Mouse (Mus musculus) limb, embryonic 14.5 days (tissue): ENCODE measurements at regions not wholly inside any gene's neighbourhood (a gene's known extent, or its start where the extent isn't known, plus 50 kb on each side); places are given as distances from the start of the nearest gene placed in this dataset.

Experiments used
- ATAC-seq: fragments of 200-750 bp; cut with Nextera tagmentation; 2 replicates; pipeline ENCODE4 v1.8.0; 2017; ENCODE audit warnings: low read depth, moderate number of reproducible peaks, moderate TSS enrichment; ENCODE audit not compliant: low FRiP score
- DNase-seq: peaks from one replicate; pipeline ENCODE4 v3.0.0-alpha.2; 2015; ENCODE audit warnings: low spot score
- H3K27ac ChIP-seq: fragments of 300-500 bp; sonication (generic); replicated peaks from 2 replicates; pipeline ENCODE4 v1.5.1; 2014; ENCODE audit warnings: low read depth, mild to moderate bottlenecking, low read length, moderate library complexity, mixed read lengths
- H3K27me3 ChIP-seq: fragments of 300-500 bp; sonication (generic); 2 replicates; pipeline ENCODE4 v1.6.1; 2014; ENCODE audit warnings: low read length, mixed read lengths; ENCODE audit not compliant: control insufficient read depth, insufficient read depth
- H3K36me3 ChIP-seq: fragments of 300-500 bp; sonication (generic); 2 replicates; pipeline ENCODE4 v1.6.1; 2014; ENCODE audit warnings: mild to moderate bottlenecking, low read length, moderate library complexity, mixed read lengths; ENCODE audit not compliant: control insufficient read depth, insufficient read depth
- H3K4me1 ChIP-seq: fragments of 300-500 bp; sonication (generic); 2 replicates; pipeline ENCODE4 v1.6.1; 2014; ENCODE audit warnings: antibody characterized with exemption, low read length, mixed read lengths; ENCODE audit not compliant: control insufficient read depth, insufficient read depth
- H3K4me2 ChIP-seq: fragments of 300-500 bp; sonication (generic); replicated peaks from 2 replicates; pipeline ENCODE4 v1.6.1; 2014; ENCODE audit warnings: low read depth, mild to moderate bottlenecking, low read length, moderate library complexity; ENCODE audit not compliant: severe bottlenecking
- H3K4me3 ChIP-seq: fragments of 300-500 bp; sonication (generic); replicated peaks from 2 replicates; pipeline ENCODE4 v1.5.1; 2014; ENCODE audit warnings: low read length
- H3K9ac ChIP-seq: fragments of 300-500 bp; sonication (generic); 2 replicates; pipeline ENCODE4 v1.6.1; 2014; ENCODE audit warnings: mild to moderate bottlenecking, low read depth, low read length, moderate library complexity; ENCODE audit not compliant: severe bottlenecking
- H3K9me3 ChIP-seq: fragments of 300-500 bp; sonication (generic); 2 replicates; pipeline ENCODE4 v1.6.1; 2016; ENCODE audit warnings: low read length; ENCODE audit not compliant: control insufficient read depth
- POLR2A ChIP-seq: fragments of 200-500 bp; IDR thresholded peaks from 2 replicates; pipeline ENCODE4 v1.8.0; 2012; ENCODE audit warnings: inconsistent platforms, mild to moderate bottlenecking, moderate library complexity, borderline replicate concordance; ENCODE audit not compliant: insufficient read depth, insufficient read length; ENCODE audit errors: extremely low read depth
- WGBS: fragments of 180-500 bp; shearing (Covaris S2); extraction: QIAGEN DNeasy Blood & Tissue Kit; methylation state at CpG from one replicate; pipeline ENCODE4 v1.1.7; 2014; 5-methylcytosine and 5-hydroxymethylcytosine counted together

DNA sequence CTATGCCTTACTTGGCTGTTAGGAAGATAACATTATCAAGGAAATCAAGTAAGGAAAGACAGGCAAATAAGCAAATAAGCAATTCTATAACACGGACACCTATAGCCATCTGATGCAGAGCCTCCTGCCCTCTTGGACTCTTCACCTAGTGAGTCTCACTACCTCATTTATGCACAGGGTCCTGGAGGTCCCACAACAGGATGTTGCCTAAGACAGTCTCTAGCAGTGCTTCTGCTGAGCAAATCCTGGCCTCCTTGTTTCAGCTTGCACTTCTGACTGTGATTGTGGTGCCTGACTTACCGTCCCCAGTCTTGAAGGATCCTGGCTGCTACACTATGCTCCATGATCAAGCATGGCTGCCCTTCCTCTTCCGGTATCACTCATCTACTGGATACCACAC is 518.5 kb upstream of the Arid1b start:
- no peak overlapping the region for H3K4me3 ChIP-seq
- WGBS = 94% methylated on average over 3 of the region's 3 CpGs
- no peak overlapping the region for H3K9ac ChIP-seq
- H3K27ac ChIP-seq = no peak overlapping the region
- no peaks in the 10 kb centered on the region for H3K36me3 ChIP-seq
- no peak for DNase-seq
- no peaks in the 10 kb centered on the region for H3K9me3 ChIP-seq
- ATAC-seq = no peak
- TF ChIP-seq POLR2A = no peak
- H3K4me2 ChIP-seq = no peak overlapping the region
- no peaks in the 10 kb centered on the region for H3K27me3 ChIP-seq
- no peaks in the 10 kb centered on the region for H3K4me1 ChIP-seq

DNA sequence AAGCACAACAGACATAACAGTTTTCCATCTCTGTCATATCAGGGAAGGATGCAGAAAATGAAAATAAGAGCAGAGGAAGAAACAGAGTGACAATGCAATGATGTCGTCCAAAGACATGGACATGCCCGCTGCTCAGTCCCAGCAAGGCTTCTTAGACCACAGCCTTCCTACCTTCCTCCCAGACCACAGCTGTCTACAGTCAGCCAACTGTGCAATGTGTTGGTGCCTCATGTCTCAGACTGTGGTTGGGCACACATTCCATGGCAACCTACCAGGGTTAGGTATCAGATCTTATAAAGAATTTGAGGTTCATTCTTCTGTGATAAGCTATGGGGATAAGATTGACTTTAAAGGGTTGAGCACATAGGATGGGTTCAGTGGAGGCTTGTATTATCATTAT is 499.7 kb upstream of the Arid1b start:
- DNase-seq (no peak), ATAC-seq (no peak)
- Histone ChIP-seq H3K4me1 (peaks cover 13% of the 10 kb centered on the region), H3K27me3 (no peaks in the 10 kb centered on the region), H3K36me3 (no peaks in the 10 kb centered on the region), H3K9ac (no peak overlapping the region), H3K4me3 (no peak overlapping the region), H3K9me3 (no peaks in the 10 kb centered on the region), H3K4me2 (no peak overlapping the region), H3K27ac (no peak overlapping the region)
- 92% methylated on average over 2 of the region's 2 CpGs for WGBS
- TF ChIP-seq POLR2A = no peak

DNA sequence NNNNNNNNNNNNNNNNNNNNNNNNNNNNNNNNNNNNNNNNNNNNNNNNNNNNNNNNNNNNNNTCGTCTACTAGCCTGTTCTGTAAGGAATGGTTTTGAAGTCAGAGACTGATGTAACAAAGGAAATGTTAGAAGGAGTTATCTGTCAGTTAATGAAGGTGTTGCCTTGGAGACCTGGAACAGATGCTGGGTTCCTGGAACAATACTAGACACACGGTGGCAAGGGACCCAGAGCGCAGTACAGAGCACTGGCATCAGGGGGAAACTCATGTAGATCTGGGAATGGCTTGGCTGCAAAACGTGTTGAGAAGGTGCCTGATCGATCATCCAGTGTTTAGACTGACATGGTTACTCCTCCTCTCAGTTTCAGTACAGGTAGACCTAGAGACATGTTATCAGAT is 493.6 kb upstream of the Arid1b start:
- no peak overlapping the region for H3K4me2 ChIP-seq
- H3K36me3 ChIP-seq = no peaks in the 10 kb centered on the region
- no peaks in the 10 kb centered on the region for H3K9me3 ChIP-seq
- ATAC-seq (no peak), DNase-seq (no peak)
- WGBS = 75% methylated on average over 5 of the region's 5 CpGs
- no peak overlapping the region for H3K27ac ChIP-seq
- no peak overlapping the region for H3K4me3 ChIP-seq
- no peaks in the 10 kb centered on the region for H3K27me3 ChIP-seq
- H3K4me1 ChIP-seq = peaks cover 13% of the 10 kb centered on the region
- TF ChIP-seq POLR2A = no peak
- no peak overlapping the region for H3K9ac ChIP-seq

DNA sequence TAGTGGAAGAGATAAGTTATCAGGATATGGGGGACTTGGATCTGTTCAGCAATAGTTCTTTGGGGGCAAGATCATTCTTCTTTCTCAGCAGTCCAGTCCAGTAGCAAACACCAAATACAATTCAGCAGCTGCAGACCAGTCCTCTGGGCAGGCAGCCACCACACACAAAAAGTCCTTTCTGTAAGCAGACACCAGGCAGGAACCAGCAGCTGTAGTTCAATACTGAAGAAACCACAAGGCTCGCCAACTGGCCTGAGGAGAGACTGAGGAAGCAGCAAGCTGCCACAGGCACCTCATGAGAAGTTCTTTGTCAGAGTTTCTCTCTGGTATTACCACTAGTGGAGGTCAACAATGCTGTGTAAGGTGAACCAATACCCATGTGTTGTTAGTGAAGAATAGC is 493.1 kb upstream of the Arid1b start:
- no peaks in the 10 kb centered on the region for H3K36me3 ChIP-seq
- H3K9ac ChIP-seq = no peak overlapping the region
- no peak overlapping the region for H3K27ac ChIP-seq
- no peaks in the 10 kb centered on the region for H3K9me3 ChIP-seq
- H3K4me2 ChIP-seq = no peak overlapping the region
- ATAC-seq (no peak), DNase-seq (no peak)
- no peaks in the 10 kb centered on the region for H3K27me3 ChIP-seq
- H3K4me1 ChIP-seq = peaks cover 13% of the 10 kb centered on the region
- TF ChIP-seq POLR2A = no peak
- H3K4me3 ChIP-seq = no peak overlapping the region
- 53% methylated on average over 1 of the region's 1 CpGs for WGBS

DNA sequence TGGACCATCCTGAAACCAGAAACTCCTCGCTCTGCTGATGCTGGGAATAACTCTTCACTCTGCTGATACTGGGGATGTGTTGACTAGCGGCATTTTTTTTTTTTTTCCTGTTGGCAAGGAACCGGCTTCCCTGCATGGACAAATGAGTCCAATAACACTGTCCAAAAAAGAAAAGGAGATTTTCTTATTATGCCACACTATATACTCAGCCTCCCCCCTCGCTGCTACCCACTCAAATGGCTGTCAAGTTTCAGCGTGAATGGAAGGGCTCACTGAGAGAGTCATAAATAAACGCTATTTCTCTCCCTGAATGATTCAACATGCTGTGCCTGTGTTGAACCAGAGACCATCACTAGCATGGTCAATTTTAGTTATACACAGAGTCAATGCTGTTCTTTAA is 489.2 kb upstream of the Arid1b start:
- no peak overlapping the region for H3K4me2 ChIP-seq
- no peak overlapping the region for H3K9ac ChIP-seq
- no peak for DNase-seq
- no peak overlapping the region for H3K4me3 ChIP-seq
- no peak for ATAC-seq
- H3K9me3 ChIP-seq = no peaks in the 10 kb centered on the region
- 71% methylated on average over 6 of the region's 6 CpGs for WGBS
- TF ChIP-seq POLR2A = no peak
- H3K27me3 ChIP-seq = no peaks in the 10 kb centered on the region
- H3K36me3 ChIP-seq = no peaks in the 10 kb centered on the region
- no peak overlapping the region for H3K27ac ChIP-seq
- H3K4me1 ChIP-seq = no peaks in the 10 kb centered on the region

DNA sequence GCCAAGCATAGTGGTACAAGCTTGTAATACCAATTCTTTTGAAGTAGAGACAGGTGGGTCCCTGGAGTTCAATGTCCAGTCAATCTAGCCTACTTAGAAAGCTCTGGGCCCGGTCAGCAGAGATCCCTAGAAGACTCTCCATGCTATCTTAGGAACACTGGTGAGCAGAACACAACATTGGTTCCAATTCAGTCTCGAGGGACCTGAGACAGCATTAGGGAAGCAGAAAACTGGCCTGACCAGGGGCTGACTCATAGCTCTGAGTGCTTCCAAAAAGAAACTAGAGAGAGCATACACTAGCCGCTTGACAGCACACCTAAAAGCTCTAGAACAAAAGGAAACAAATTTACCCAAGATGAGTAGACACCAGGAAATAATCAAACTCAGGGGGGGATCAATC is 484.6 kb upstream of the Arid1b start:
- H3K9ac ChIP-seq = no peak overlapping the region
- no peak for TF ChIP-seq POLR2A
- no peak overlapping the region for H3K27ac ChIP-seq
- H3K27me3 ChIP-seq = no peaks in the 10 kb centered on the region
- no peaks in the 10 kb centered on the region for H3K36me3 ChIP-seq
- ATAC-seq (no peak), DNase-seq (no peak)
- no peak overlapping the region for H3K4me2 ChIP-seq
- H3K4me1 ChIP-seq = no peaks in the 10 kb centered on the region
- no peak overlapping the region for H3K4me3 ChIP-seq
- WGBS = 85% methylated on average over 3 of the region's 3 CpGs
- no peaks in the 10 kb centered on the region for H3K9me3 ChIP-seq
